Mouse (Mus musculus) lung, adult 18-20 months (tissue): ENCODE data around the gene Igf2.

Experiments used
- DNase-seq, 2 experiments: peaks; one replicate each; pipeline ENCODE4 v3.0.0; 2022; ENCODE audit warnings: mixed read lengths in 2 of 2

Igf2 gene

GRCm38 (mm10) chr7:142658681-142659180 lies 7.9 kb downstream of the Igf2 start:
- DNase-seq: no peak

GRCm38 (mm10) chr7:142657821-142658614 lies 8.6 kb downstream of the Igf2 start:
- DNase-seq: no peak

GRCm38 (mm10) chr7:142657341-142657791 lies 9.2 kb downstream of the Igf2 start:
- no peak for DNase-seq

- no peak for DNase-seq
Observed at GRCm38 (mm10) chr7:142656055-142656454, 10.6 kb downstream of the Igf2 start.

- no peak for DNase-seq
Observed at GRCm38 (mm10) chr7:142655633-142656032, 11.0 kb downstream of the Igf2 start.

GRCm38 (mm10) chr7:142653726-142654125 lies 12.9 kb downstream of the Igf2 start:
- no peak for DNase-seq

GRCm38 (mm10) chr7:142646676-142647075 lies 19.9 kb downstream of the Igf2 start:
- DNase-seq: no peak

GRCm38 (mm10) chr7:142645045-142645444 lies 21.6 kb downstream of the Igf2 start:
- no peak for DNase-seq

- no peak for DNase-seq
Observed at GRCm38 (mm10) chr7:142636178-142636577, 30.4 kb downstream of the Igf2 start.

- DNase-seq: peak; percentile 8 to 11
Observed at GRCm38 (mm10) chr7:142630691-142631090, 35.9 kb downstream of the Igf2 start.

- DNase-seq: no peak
Observed at GRCm38 (mm10) chr7:142629806-142630205, 36.8 kb downstream of the Igf2 start.

GRCm38 (mm10) chr7:142622180-142622579 lies 44.4 kb downstream of the Igf2 start:
- no peak for DNase-seq

GRCm38 (mm10) chr7:142613077-142613476 lies 53.5 kb downstream of the Igf2 start:
- no peak for DNase-seq

GRCm38 (mm10) chr7:142610627-142611406 lies 55.8 kb downstream of the Igf2 start:
- DNase-seq: peak; percentile 16 to 28

GRCm38 (mm10) chr7:142600921-142601320 lies 65.7 kb downstream of the Igf2 start:
- DNase-seq: no peak
